Mouse (Mus musculus) midbrain, embryonic 15.5 days (tissue): ENCODE results near the gene Gm10134. TPM values are rescaled to one million over a fixed set of nuclear protein-coding genes. Genes with fewer than 3 reads are reported as not detected.

Source experiments
- ATAC-seq: fragments of 200-750 bp; cut with Nextera tagmentation; replicated peaks from 2 replicates; pipeline ENCODE4 v1.8.0; 2017; ENCODE audit warnings: moderate TSS enrichment
- H3K27ac ChIP-seq: fragments of 300-500 bp; sonication (generic); 2 replicates; pipeline ENCODE4 v1.5.1; 2015; ENCODE audit warnings: mild to moderate bottlenecking, inconsistent platforms
- H3K27me3 ChIP-seq: fragments of 300-500 bp; sonication (generic); replicated peaks from 2 replicates; pipeline ENCODE4 v1.6.1; 2015; ENCODE audit warnings: inconsistent platforms
- H3K36me3 ChIP-seq: fragments of 300-500 bp; sonication (generic); replicated peaks from 2 replicates; pipeline ENCODE4 v1.6.1; 2015; ENCODE audit warnings: inconsistent platforms
- H3K4me1 ChIP-seq: fragments of 300-500 bp; sonication (generic); 2 replicates; pipeline ENCODE4 v1.6.1; 2015; ENCODE audit warnings: inconsistent platforms
- H3K4me2 ChIP-seq: fragments of 300-500 bp; sonication (generic); 2 replicates; pipeline ENCODE4 v1.6.1; 2015; ENCODE audit warnings: inconsistent platforms, mild to moderate bottlenecking, moderate library complexity
- H3K4me3 ChIP-seq: fragments of 300-500 bp; sonication (generic); 2 replicates; pipeline ENCODE4 v1.5.1; 2015; ENCODE audit warnings: mild to moderate bottlenecking, inconsistent platforms
- H3K9ac ChIP-seq: fragments of 300-500 bp; sonication (generic); 2 replicates; pipeline ENCODE4 v1.6.1; 2015; ENCODE audit warnings: mild to moderate bottlenecking, inconsistent platforms
- H3K9me3 ChIP-seq: fragments of 300-500 bp; sonication (generic); 2 replicates; pipeline ENCODE4 v1.6.1; 2016; ENCODE audit warnings: inconsistent platforms
- WGBS: fragments of 180-500 bp; shearing (Covaris S2); methylation state at CpG from one replicate; pipeline ENCODE4 v1.1.7; 2015; ENCODE audit warnings: mixed read lengths; 5-methylcytosine and 5-hydroxymethylcytosine counted together
- polyA plus RNA-seq: library from polyadenylated mRNA; unstranded; fragments of >200 nt; fragmentation: Nextera tagmentation; extraction: Ambion mirVana; gene quantifications from 2 replicates; pipeline ENCODE4 v1.2.1, GENCODE M21; 2015

Gm10134 gene
- polyA plus RNA-seq, 1 experiment from 2014 or later: 1.4 TPM

DNA sequence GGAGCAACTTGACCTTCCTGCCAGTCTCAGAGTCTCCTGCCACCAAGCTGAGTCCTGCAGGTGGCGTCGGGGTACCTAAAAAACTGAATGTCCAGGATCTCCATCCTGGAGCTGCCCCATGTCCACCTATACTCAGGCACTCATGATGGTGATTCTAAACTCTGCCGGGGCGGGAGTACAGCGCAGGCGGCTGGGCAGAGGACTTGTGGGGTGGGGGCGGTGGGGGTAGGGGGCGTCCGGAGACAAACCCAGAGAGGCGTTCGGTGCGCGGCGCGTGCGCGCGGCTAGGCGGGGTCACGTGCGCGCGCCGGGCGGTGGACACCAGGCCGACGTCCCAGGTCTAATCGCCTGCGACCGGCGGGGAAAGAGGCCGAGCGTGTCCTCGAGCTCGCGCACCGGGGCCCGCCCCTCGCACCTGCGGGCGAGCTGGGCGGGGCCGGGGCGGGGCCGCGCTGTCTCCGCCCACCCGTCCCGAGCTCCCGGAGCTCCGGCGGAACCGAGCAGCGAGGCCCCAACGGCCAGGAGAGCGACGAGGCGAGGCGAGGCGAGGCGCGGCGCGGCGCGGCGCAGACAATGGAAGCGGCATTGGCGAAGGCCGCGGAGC is 7.0 kb downstream of the Gm10134 start, which contains the start of gene Ralgds:
Ralgds (plus strand) TSS at position 328 of the 604 bp plus-strand sequence.
- Histone ChIP-seq H3K9ac (peak within 1 kb of the TSS; percentile 98), H3K36me3 (no peaks in the 10 kb centered on the region), H3K4me2 (peak within 1 kb of the TSS; percentile 87), H3K9me3 (no peaks in the 10 kb centered on the region), H3K4me1 (peaks cover 42% of the 10 kb centered on the region), H3K27me3 (no peaks in the 10 kb centered on the region; the same call in 1 of the 2 replicates), H3K27ac (peak within 1 kb of the TSS; percentile 91), H3K4me3 (peak within 1 kb of the TSS; percentile 89)
- under 1% methylated on average over 63 of the region's 71 CpGs for WGBS
- peak; percentile 66 for ATAC-seq

- H3K9ac ChIP-seq: peak overlapping the region; percentile 98
- no peaks in the 10 kb centered on the region for H3K9me3 ChIP-seq
- peak overlapping the region; percentile 89 for H3K4me3 ChIP-seq
- peak overlapping the region; percentile 91 for H3K27ac ChIP-seq
- peak overlapping the region; percentile 87 for H3K4me2 ChIP-seq
- H3K27me3 ChIP-seq: no peaks in the 10 kb centered on the region; the same call in 1 of the 2 replicates
- no peaks in the 10 kb centered on the region for H3K36me3 ChIP-seq
- ATAC-seq: peak; percentile 49
- H3K4me1 ChIP-seq: peaks cover 50% of the 10 kb centered on the region
- 5% methylated on average over 47 of the region's 47 CpGs for WGBS
These were observed 7.8 kb downstream of the Gm10134 start for GRCm38 (mm10) chr2:28513431-28514370.

GRCm38 (mm10) chr2:28514489-28514888 is 8.6 kb downstream of the Gm10134 start:
- Histone ChIP-seq H3K9me3 (no peaks in the 10 kb centered on the region), H3K4me1 (peaks cover 58% of the 10 kb centered on the region), H3K4me3 (peak overlapping the region; percentile 89), H3K27me3 (no peaks in the 10 kb centered on the region; the same call in 1 of the 2 replicates), H3K27ac (peak overlapping the region; percentile 91), H3K4me2 (peak overlapping the region; percentile 87), H3K9ac (peak overlapping the region; percentile 98), H3K36me3 (no peaks in the 10 kb centered on the region)
- 17% methylated on average over 5 of the region's 5 CpGs for WGBS
- ATAC-seq: no peak

DNA sequence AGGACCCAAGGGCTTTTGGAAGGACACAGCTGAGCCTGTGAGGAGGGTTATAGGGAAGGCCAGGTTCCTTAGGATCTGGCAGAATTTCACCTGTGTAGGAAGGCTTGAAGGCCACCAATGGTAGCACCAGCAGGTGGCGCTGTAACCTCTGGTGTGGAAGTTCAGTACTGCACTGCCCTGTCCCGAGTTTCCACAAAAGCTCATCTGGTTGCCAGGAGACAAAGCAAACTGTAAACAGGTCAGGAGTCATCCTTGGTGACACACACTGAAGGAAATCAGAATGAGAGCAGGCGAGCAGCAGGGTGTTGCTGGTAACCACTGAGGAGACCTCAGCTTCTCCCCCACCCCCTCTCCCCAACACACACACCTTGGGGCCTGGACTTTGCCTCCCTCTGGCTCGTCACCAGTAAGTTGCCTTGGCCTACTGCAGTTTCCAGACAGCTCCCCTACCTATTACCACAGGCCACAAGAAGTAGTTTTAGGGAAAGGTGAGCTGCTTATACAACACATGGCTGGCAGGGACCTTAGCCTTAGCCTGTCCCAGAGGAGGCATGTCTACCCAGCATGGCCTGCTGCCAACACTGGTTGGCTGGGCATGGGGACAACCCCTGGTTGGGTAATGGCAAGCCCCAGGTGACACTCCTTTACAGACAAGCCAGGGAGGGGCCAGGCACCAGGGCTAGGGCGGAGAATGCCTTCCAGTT is 11.5 kb downstream of the Gm10134 start:
- Histone ChIP-seq H3K4me2 (no peak overlapping the region), H3K4me1 (peaks cover 83% of the 10 kb centered on the region), H3K27me3 (no peaks in the 10 kb centered on the region), H3K36me3 (no peaks in the 10 kb centered on the region), H3K27ac (peak overlapping the region; percentile 35), H3K9ac (no peak overlapping the region), H3K4me3 (no peak overlapping the region), H3K9me3 (no peaks in the 10 kb centered on the region)
- ATAC-seq: no peak
- 42% methylated on average over 5 of the region's 5 CpGs for WGBS

DNA sequence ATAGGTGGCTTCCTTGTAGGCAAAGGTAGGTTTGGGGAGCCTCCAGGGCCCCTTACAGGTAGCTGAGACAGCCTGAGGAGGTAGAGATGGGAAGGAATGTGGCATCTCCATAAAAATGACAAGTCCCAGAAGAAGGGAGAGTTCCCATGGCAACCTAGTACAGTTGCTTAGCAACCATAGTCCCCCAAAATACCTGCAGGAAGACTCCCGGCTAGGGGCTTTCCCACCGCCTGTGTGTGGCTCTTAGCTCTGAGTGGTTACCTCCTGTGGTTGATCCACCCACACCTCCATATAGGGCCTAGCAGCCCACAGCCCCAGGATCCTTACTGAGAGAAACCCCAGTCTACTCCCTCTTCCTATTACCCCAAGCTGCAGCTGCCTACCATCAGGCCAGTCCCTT is 12.3 kb downstream of the Gm10134 start:
- Histone ChIP-seq H3K27ac (peak overlapping the region; percentile 35), H3K4me1 (peaks cover 82% of the 10 kb centered on the region), H3K9ac (no peak overlapping the region), H3K9me3 (no peaks in the 10 kb centered on the region), H3K4me2 (peak overlapping the region; percentile 25), H3K27me3 (no peaks in the 10 kb centered on the region), H3K36me3 (no peaks in the 10 kb centered on the region), H3K4me3 (no peak overlapping the region)
- peak; percentile 21; the same call in 1 of the 2 replicates for ATAC-seq
- WGBS: 10% methylated on average over 2 of the region's 2 CpGs

DNA sequence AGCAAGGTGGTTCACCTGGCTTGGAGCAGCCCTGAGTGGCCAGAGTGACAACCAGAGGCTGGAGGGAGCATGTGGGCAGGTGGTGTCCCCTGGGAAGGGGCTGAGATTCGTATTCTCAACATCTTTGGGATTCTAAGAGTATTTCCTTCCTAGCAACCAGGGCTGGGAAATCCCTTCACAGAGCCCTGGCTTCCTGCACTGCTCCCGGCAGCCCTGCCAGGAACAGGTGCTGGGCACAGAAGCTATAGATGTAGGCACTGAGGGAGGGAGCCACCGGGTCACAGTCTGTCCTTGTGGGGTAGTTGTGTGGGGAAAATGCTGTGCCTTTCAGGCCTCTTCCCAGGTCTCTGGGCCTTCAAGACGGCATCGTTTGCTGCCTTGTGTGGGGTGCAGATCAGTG is 14.7 kb downstream of the Gm10134 start:
- Histone ChIP-seq H3K27ac (no peak overlapping the region), H3K9ac (no peak overlapping the region), H3K27me3 (no peaks in the 10 kb centered on the region), H3K9me3 (no peaks in the 10 kb centered on the region), H3K4me1 (peaks cover 87% of the 10 kb centered on the region), H3K36me3 (no peaks in the 10 kb centered on the region), H3K4me2 (no peak overlapping the region), H3K4me3 (no peak overlapping the region)
- ATAC-seq: no peak
- WGBS: 60% methylated on average over 5 of the region's 5 CpGs

DNA sequence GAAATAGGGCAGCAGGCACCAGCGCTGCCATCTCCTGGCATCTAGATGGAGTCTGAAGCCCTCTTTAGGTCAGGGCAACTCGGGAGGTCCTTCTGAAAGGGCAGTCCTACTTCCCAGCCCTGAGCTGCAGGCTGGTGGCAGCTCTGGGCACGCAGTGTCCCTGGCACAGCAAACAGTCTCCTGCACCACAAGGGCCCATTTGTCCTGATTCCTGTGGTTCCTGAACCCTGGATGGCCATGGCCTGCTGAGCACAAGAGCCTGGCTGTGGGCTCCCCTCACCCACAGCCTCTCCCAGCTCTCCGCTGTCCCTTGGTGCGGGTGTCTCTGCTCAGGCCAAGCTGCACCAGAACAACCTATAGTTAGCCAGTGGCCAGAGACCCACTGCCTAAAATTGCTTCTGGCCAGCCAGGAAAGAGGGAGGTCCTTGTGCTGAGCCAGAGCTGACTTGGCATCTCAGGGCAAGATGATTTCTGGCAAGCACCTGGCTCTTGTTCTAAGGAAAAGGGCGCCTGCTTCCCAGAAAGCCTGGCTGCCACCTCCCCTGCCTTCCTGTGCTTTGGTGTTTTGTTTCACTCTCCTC is 15.8 kb downstream of the Gm10134 start:
- 79% methylated on average over 6 of the region's 6 CpGs for WGBS
- Histone ChIP-seq H3K9me3 (no peaks in the 10 kb centered on the region), H3K4me2 (no peak overlapping the region), H3K9ac (no peak overlapping the region), H3K4me3 (no peak overlapping the region), H3K27ac (no peak overlapping the region), H3K4me1 (peaks cover 87% of the 10 kb centered on the region), H3K36me3 (no peaks in the 10 kb centered on the region), H3K27me3 (no peaks in the 10 kb centered on the region)
- ATAC-seq: no peak

DNA sequence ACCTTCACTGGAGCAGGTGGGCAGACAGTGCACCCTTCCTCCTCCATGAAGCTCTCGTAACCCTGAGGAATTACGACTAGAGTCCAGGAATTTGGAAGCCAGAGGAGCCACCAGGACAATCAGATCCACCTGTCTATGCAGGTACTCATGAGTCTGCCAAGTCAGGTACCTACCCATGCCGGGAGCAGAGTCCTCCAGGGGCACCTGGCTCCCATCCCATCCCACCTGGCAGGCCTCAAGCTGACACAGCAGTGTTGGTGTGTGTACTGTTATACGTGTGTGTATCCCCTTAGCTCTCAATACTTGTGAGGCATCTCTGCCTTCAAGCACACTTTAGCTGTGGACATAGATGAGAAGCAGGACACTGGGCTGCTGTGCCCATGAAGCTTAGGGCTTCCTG is 16.3 kb downstream of the Gm10134 start:
- Histone ChIP-seq H3K27me3 (no peaks in the 10 kb centered on the region), H3K4me1 (peaks cover 84% of the 10 kb centered on the region), H3K9ac (no peak overlapping the region), H3K27ac (no peak overlapping the region), H3K4me3 (no peak overlapping the region), H3K4me2 (no peak overlapping the region), H3K9me3 (no peaks in the 10 kb centered on the region), H3K36me3 (no peaks in the 10 kb centered on the region)
- ATAC-seq: no peak
- 85% methylated on average over 4 of the region's 4 CpGs for WGBS

DNA sequence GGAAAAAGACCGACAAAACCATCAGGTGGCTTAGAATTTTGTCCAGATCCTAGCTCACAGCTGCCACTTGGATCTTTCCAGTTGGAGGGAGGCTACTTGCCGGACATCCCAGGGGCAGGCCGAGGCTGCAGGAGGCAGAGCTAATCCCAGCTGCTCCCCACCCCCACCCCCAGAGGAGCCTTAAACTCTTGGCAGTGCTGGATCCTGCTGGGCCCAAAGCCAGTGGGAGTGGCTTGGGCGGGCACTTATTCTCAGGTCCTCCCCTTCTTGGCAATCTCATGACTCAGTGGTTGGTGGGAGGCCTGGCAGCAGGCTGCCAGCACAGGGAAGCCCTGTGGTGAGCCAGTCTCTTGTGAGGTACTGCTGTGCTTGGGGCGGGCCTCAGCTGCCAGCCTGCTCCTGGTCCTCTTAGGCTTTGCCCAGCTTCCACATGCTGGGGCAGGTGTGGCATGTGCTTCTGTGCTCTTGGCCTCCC is 17.8 kb downstream of the Gm10134 start:
- H3K4me1 ChIP-seq: peaks cover 83% of the 10 kb centered on the region
- ATAC-seq: peak; percentile 59
- WGBS: 7% methylated on average over 5 of the region's 5 CpGs

GRCm38 (mm10) chr2:28524406-28524805 is 18.5 kb downstream of the Gm10134 start:
- ATAC-seq: no peak
- Histone ChIP-seq H3K4me2 (no peak overlapping the region), H3K4me1 (peaks cover 83% of the 10 kb centered on the region)

More for the DNA sequence above, 17.8 kb downstream of the Gm10134 start:
- Histone ChIP-seq H3K36me3 (no peaks in the 10 kb centered on the region), H3K27ac (peak overlapping the region; percentile 53), H3K9ac (no peak overlapping the region), H3K27me3 (no peaks in the 10 kb centered on the region), H3K4me2 (no peak overlapping the region), H3K4me3 (no peak overlapping the region), H3K9me3 (no peaks in the 10 kb centered on the region)

GRCm38 (mm10) chr2:28525219-28525942 is 19.5 kb downstream of the Gm10134 start:
- Histone ChIP-seq H3K27me3 (no peaks in the 10 kb centered on the region), H3K36me3 (no peaks in the 10 kb centered on the region), H3K4me2 (peak overlapping the region; percentile 20), H3K4me1 (peaks cover 85% of the 10 kb centered on the region), H3K27ac (peak overlapping the region; percentile 75), H3K9ac (no peak overlapping the region; the same call in 1 of the 2 replicates), H3K9me3 (no peaks in the 10 kb centered on the region), H3K4me3 (no peak overlapping the region)
- WGBS: 12% methylated on average over 11 of the region's 11 CpGs
- ATAC-seq: peak; percentile 46

More at GRCm38 (mm10) chr2:28524406-28524805, 18.5 kb downstream of the Gm10134 start:
- no peaks in the 10 kb centered on the region for H3K9me3 ChIP-seq
- 0 out of 2 replicates have a peak overlapping the region, but pooled peaks have one; percentile 75 for H3K27ac ChIP-seq
- H3K9ac ChIP-seq: no peak overlapping the region
- WGBS: 75% methylated on average over 10 of the region's 10 CpGs
- no peak overlapping the region for H3K4me3 ChIP-seq
- H3K27me3 ChIP-seq: no peaks in the 10 kb centered on the region
- H3K36me3 ChIP-seq: no peaks in the 10 kb centered on the region
